Mouse (Mus musculus) kidney, adult 2 months (tissue): ENCODE measurements around the gene Dhx37. TPM values are rescaled to one million over a fixed set of nuclear protein-coding genes. Genes with fewer than 3 reads are reported as not detected.
"Not testable (repeated sequence)": the region's sequence is repeated elsewhere in the genome, so short reads cannot be mapped to it uniquely, and the experiment has no call there.

Source experiments
- DNase-seq: peaks from one replicate; pipeline ENCODE4 v3.0.0; 2021
- H3K27ac ChIP-seq: fragments of 200-500 bp; 2 replicates; pipeline ENCODE4 v1.5.1; 2012; ENCODE audit warnings: low read depth, low read length, control low read depth, inconsistent platforms; ENCODE audit not compliant: insufficient read depth
- H3K27me3 ChIP-seq: fragments of 200-500 bp; replicated peaks from 2 replicates; pipeline ENCODE4 v1.6.1; 2012; ENCODE audit warnings: mild to moderate bottlenecking, moderate library complexity, low read length, inconsistent platforms; ENCODE audit not compliant: control insufficient read depth, insufficient read depth
- H3K36me3 ChIP-seq: fragments of 200-500 bp; 2 replicates; pipeline ENCODE4 v1.6.1; 2012; ENCODE audit warnings: mild to moderate bottlenecking, moderate library complexity, low read length, inconsistent platforms; ENCODE audit not compliant: control insufficient read depth, insufficient read depth
- H3K4me1 ChIP-seq: fragments of 200-500 bp; 2 replicates; pipeline ENCODE4 v1.6.1; 2011; ENCODE audit warnings: low read length; ENCODE audit not compliant: control insufficient read depth, insufficient read depth
- H3K4me3 ChIP-seq: fragments of 200-500 bp; 2 replicates; pipeline ENCODE4 v1.5.1; 2011; ENCODE audit warnings: mild to moderate bottlenecking, low read depth, low read length, control low read depth; ENCODE audit not compliant: insufficient read depth
- CTCF ChIP-seq: fragments of 200-500 bp; conservative IDR thresholded peaks from 2 replicates; pipeline ENCODE4 v1.5.1; 2011; ENCODE audit warnings: low read depth, mild to moderate bottlenecking, control low read depth, low read length, moderate library complexity, mixed read lengths; ENCODE audit not compliant: insufficient read depth, insufficient read length
- POLR2A ChIP-seq: fragments of 200-500 bp; IDR thresholded peaks from one replicate; pipeline ENCODE4 v1.6.1; 2011; ENCODE audit warnings: low read depth, low read length, control low read depth
- WGBS: fragments of 180-500 bp; shearing (Covaris S2); methylation state at CpG from one replicate; pipeline ENCODE4 v1.1.7; 2018; 5-methylcytosine and 5-hydroxymethylcytosine counted together
- polyA plus RNA-seq: library from polyadenylated mRNA; depleted of rRNA; stranded (reverse); fragments of >200 nt; gene quantifications from 2 replicates; pipeline ENCODE4 v1.2.3, GENCODE M21; 2012

The Dhx37 gene
- polyA plus RNA-seq, 1 experiment: 10.8 TPM

DNA sequence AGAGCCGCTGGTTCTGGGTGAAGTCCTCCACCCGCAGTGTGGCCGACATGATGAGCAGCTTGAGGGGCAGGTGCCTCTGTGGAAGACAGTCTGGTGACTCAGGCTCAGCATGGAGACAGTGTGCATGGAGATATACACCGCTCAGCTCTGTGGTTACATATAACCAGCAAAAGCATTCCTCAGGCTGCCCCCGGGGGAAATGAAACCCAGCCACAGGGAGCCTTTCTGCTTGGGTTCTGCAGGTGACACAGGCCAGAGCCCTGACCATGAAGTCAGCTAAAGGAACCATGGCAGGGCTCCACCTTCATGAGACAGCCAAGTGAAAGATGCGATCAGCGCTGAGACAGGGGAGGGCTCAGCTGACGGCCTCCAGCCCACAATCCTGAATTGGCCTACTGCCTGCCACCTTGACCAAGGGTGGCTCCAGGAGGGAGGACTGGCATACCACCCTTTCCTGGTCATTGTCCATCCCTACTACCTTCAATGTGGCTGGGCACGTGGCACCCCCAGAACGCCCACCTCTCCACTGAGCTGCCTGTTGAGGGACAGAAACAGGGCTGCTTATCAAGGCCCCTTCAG is 8.1 kb downstream of the Dhx37 start:
- H3K4me3 ChIP-seq: no peak overlapping the region
- no peak for DNase-seq
- TF ChIP-seq POLR2A (no peak), CTCF (no peak)
- H3K27ac ChIP-seq: no peak overlapping the region
- H3K4me1 ChIP-seq: no peaks in the 10 kb centered on the region
- WGBS: 89% methylated on average over 10 of the region's 10 CpGs
- H3K36me3 ChIP-seq: no peaks in the 10 kb centered on the region
- no peaks in the 10 kb centered on the region for H3K27me3 ChIP-seq

DNA sequence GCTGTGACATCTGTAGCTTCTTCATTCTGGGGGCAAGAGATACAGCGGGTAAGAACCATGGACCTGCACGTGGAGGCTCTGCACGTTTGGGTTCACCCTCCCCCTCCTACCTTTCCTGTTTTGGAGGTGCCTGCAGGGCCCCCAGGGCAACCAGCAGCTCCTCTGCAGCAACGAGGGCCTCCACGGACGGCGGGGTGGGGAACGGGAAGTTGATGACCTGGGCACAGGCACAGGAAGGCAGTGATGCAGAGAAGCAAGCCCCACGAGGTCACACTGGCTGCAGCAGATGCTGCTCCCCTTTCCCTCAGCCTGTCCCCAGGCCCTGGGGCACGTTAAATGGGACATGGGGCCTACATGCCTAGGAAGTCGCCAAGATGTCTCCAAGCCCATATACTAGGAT is 14.8 kb downstream of the Dhx37 start:
- DNase-seq: no peak
- Histone ChIP-seq H3K4me1 (no peaks in the 10 kb centered on the region), H3K27ac (no peak overlapping the region), H3K4me3 (no peak overlapping the region), H3K36me3 (no peaks in the 10 kb centered on the region; the same call in 1 of the 2 replicates), H3K27me3 (no peaks in the 10 kb centered on the region)
- WGBS: 54% methylated on average over 11 of the region's 11 CpGs
- no peak for TF ChIP-seq CTCF
- no peak for TF ChIP-seq POLR2A

DNA sequence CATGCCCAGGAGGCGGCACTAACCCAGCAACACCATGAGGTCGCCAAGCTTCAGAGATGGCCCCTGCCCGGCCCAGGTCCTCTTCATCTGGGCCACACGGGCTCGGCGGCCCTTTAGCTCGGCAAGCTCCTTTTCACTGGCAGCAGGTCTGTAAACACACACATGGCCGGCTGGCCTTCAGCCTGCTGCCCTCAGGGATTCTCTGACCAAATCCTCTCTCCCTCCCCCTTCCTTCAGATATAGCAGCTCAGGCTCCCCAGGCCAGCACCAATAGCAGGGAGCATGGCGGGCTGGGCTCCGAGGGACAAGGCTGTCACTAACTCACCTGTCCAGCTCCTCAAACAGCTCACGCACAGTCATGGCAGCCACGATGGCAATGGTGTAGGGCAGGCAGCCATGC is 15.3 kb downstream of the Dhx37 start:
- DNase-seq: no peak
- no peaks in the 10 kb centered on the region; the same call in 1 of the 2 replicates for H3K36me3 ChIP-seq
- no peak overlapping the region for H3K27ac ChIP-seq
- TF ChIP-seq POLR2A: no peak
- no peak for TF ChIP-seq CTCF
- no peaks in the 10 kb centered on the region for H3K4me1 ChIP-seq
- WGBS: 91% methylated on average over 12 of the region's 12 CpGs
- H3K27me3 ChIP-seq: no peaks in the 10 kb centered on the region
- no peak overlapping the region for H3K4me3 ChIP-seq

DNA sequence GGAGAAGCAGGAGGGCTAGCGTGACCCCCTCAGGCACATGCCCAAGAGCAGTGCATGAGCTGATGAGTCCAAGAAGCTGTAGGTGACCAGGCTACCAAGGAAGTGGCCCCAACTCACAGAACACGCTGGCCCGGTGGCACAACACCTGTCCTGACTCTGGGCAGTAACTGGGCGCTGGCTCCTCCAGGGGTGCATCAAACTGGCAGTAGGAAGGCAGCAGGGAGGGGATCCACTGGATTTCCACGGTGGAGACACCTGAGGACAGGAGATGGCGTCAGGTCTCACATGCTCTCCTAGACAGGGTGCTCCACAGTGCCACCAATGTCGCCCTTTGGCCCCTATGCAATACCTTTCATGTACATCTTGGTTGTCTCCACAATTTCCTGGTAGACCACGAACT is 17.7 kb downstream of the Dhx37 start:
- H3K36me3 ChIP-seq: no peaks in the 10 kb centered on the region; the same call in 1 of the 2 replicates
- no peak overlapping the region for H3K4me3 ChIP-seq
- WGBS: 92% methylated on average over 8 of the region's 8 CpGs

DNA sequence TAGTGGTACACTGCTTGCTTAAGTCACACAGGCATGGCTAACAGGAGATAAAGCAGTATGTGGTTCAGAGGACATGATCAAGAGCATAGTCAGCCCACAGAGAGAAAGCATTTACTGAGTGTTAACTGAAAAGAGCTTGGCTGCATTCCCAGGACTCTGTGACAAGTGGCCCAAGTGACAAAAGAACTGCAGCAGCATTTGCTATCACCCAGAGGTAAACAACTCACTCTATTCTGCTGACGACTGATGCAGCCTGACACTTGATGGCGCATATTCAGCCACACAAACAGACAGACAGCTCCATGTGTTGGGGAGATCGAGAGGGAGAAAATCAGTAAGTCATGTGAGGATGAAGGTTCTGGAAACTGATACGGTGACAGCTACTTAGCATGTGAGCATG is 20.2 kb downstream of the Dhx37 start:
- no peak overlapping the region for H3K4me3 ChIP-seq
- no peaks in the 10 kb centered on the region for H3K36me3 ChIP-seq
- DNase-seq: no peak
- no peaks in the 10 kb centered on the region for H3K4me1 ChIP-seq
- no peak overlapping the region for H3K27ac ChIP-seq
- WGBS: 91% methylated on average over 4 of the region's 4 CpGs
- TF ChIP-seq POLR2A (no peak), CTCF (no peak)
- no peaks in the 10 kb centered on the region for H3K27me3 ChIP-seq

More for the DNA sequence above, 17.7 kb downstream of the Dhx37 start:
- H3K27ac ChIP-seq: no peak overlapping the region
- no peaks in the 10 kb centered on the region for H3K4me1 ChIP-seq
- TF ChIP-seq CTCF: no peak
- no peak for TF ChIP-seq POLR2A
- no peak for DNase-seq
- H3K27me3 ChIP-seq: no peaks in the 10 kb centered on the region

DNA sequence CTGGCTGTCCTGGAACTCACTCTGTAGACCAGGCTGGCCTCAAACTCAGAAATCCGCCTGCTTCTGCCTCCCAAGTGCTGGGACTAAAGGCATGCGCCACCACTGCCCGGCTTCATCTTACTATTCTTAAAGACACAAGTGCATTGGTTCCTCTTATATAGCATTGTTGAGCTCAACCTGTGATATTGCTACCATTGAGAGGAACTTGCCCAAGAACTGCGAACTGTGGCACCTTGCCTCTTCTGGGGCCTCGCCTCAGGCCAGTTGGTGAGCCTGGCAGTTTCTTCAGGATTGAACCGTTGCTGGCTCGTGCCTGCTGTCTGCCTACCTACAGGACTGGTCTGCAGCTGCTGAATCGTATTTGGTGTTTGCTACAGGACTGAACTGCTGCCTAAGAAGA is 21.4 kb downstream of the Dhx37 start:
- not testable (repeated sequence) for H3K36me3 ChIP-seq, H3K27ac ChIP-seq, DNase-seq, H3K4me3 ChIP-seq, H3K27me3 ChIP-seq, H3K4me1 ChIP-seq
- 90% methylated on average over 8 of the region's 8 CpGs for WGBS

DNA sequence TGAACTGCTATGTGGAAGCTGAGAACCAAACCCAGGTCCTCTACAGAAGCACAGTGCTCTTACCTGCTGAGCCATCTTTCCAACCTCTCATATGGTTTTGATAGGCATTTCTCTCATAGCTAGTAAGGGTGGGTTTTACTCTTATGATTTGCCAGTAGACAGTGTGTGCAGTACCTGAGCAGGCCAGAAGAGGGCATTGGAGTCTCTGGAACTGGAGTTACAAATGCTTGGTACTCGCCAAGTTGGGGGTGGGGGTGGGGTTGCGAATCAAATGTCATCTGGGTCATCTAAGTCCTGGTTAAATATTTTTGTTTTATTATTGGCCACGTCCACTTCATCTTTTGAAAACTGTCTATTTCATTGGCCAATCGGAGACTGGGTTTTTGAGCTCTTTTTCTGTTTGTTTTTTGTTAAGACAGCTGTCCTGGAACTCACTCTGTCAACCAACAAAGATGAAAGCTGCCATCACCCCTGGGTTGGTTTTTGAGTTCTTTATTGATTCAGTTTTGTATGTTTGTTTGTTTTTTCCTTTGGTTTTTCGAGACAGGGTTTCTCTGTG is 21.9 kb downstream of the Dhx37 start:
- no peak overlapping the region for H3K27ac ChIP-seq
- peaks cover 4% of the 10 kb centered on the region; the same call in 1 of the 2 replicates for H3K4me1 ChIP-seq
- H3K36me3 ChIP-seq: no peaks in the 10 kb centered on the region
- peak; percentile 79 for DNase-seq
- no peak overlapping the region for H3K4me3 ChIP-seq
- H3K27me3 ChIP-seq: no peaks in the 10 kb centered on the region
- 60% methylated on average over 5 of the region's 5 CpGs for WGBS
- no peak for TF ChIP-seq POLR2A
- peak; percentile 71 for TF ChIP-seq CTCF
